Mouse (Mus musculus): ENCODE measurements around the gene Ankle2. TPM values are rescaled to one million over a fixed set of nuclear protein-coding genes. Genes with fewer than 3 reads are reported as not detected.
A peak's percentile ranks its signal among the peaks of the same experiment; 100 is the strongest.

The Ankle2 gene
- 22.8 and 23.5 TPM in 2 replicates for polyA plus RNA-seq (2012; rRNA removed)

DNA sequence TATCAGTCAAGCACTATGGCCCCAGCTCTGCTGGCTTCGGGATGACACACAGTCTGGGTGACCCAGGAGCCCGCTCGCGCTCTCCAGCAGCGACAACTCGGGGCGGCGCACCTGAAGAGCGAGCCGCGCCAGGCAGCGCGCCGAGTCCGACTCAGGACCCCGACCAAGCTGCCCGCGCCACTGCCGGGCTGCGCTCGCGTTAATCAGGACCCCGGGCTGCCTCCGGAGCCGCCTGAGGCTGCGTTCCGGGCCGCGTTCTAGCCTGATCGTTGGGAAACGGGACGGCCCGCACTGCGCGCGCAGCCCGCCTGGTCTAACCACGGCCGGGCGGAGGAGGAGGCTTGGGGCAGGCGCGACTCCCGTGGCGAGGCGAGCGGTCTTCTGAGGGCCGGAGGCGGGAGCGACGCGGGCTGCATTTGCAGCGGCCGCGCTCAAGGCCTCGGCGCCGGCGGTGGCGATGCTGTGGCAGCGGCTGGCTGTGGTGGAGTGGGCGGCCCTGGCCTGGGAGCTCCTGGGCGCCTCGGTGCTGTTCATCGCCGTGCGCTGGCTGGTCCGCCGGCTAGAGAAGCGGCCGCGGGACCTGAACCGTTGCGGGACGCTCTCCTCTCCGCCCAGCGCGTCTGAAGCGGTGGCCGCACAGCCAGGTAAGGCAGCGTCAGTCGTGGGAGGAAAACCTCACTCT is at the start of gene Ankle2:
Gene Ankle2 (plus strand): TSS at position 225 of the 682 bp plus-strand sequence.
- TF ChIP-seq CTCF (IDR thresholded peaks at IDR 0.05; ENCODE audit: borderline replicate concordance, insufficient read depth, low read depth, low read length) (no peak), POLR2A (IDR thresholded peaks at IDR 0.05; ENCODE audit: borderline replicate concordance, insufficient read depth, low read length) (peak; percentile 89)
- WGBS = under 1% methylated on average over 81 of the region's 81 CpGs
- DNase-seq = peak; percentile 91 to 95
- Histone ChIP-seq H3K4me1 (ENCODE audit: control insufficient read depth, insufficient read depth, low read length) (peaks cover 10% of the 10 kb centered on the region), H3K4me3 (replicated peaks; ENCODE audit: insufficient read depth, low read depth, low read length) (peak within 1 kb of the TSS; percentile 93), H3K27me3 (ENCODE audit: control insufficient read depth, insufficient read depth, low read length) (no peaks in the 10 kb centered on the region), H3K27ac (ENCODE audit: insufficient read depth, low read length) (peak within 1 kb of the TSS; percentile 96)

DNA sequence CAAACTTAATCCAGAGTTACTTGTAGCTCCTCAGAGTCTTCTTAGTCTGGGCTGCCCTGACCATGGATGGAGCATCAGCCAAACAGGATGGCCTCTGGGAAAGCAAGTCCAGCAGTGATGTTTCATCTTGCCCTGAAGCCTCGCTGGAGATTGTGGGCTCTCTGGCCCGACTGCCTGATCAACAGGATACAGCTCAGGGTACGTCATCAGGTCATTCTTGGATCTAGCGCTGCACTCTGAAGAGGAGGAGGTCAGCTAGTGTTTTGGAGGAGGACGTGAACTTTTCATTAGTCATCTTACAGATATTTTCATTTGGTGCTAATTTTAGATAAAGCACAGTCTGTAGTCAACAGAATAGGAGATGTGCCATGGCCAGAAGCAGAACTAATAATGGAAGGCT is 49.1 kb upstream of the Ankle2 start:
- H3K4me1 ChIP-seq (ENCODE audit: control insufficient read depth, insufficient read depth, low read length) = no peaks in the 10 kb centered on the region; the same call in 1 of the 2 replicates
- H3K4me3 ChIP-seq (replicated peaks; ENCODE audit: insufficient read depth, low read depth, low read length) = no peak overlapping the region
- no peak for DNase-seq
- no peak for TF ChIP-seq POLR2A (IDR thresholded peaks at IDR 0.05; ENCODE audit: borderline replicate concordance, insufficient read depth, low read length)
- TF ChIP-seq CTCF (IDR thresholded peaks at IDR 0.05; ENCODE audit: borderline replicate concordance, insufficient read depth, low read depth, low read length) = no peak
- WGBS = 86% methylated on average over 5 of the region's 5 CpGs
- H3K27ac ChIP-seq (ENCODE audit: insufficient read depth, low read length) = no peak overlapping the region
- H3K27me3 ChIP-seq (ENCODE audit: control insufficient read depth, insufficient read depth, low read length) = no peaks in the 10 kb centered on the region

GRCm38 (mm10) chr5:110203164-110203895 is 27.5 kb upstream of the Ankle2 start:
- DNase-seq = peak in 1 of 2 experiments; percentile 24

GRCm38 (mm10) chr5:110204777-110205176 is 26.0 kb upstream of the Ankle2 start:
- Histone ChIP-seq H3K27me3 (ENCODE audit: control insufficient read depth, insufficient read depth, low read length) (no peaks in the 10 kb centered on the region), H3K27ac (ENCODE audit: insufficient read depth, low read length) (no peak overlapping the region), H3K4me3 (replicated peaks; ENCODE audit: insufficient read depth, low read depth, low read length) (no peak overlapping the region), H3K4me1 (ENCODE audit: control insufficient read depth, insufficient read depth, low read length) (no peaks in the 10 kb centered on the region)
- WGBS = 73% methylated on average over 6 of the region's 6 CpGs
- DNase-seq = no peak
- TF ChIP-seq CTCF (IDR thresholded peaks at IDR 0.05; ENCODE audit: borderline replicate concordance, insufficient read depth, low read depth, low read length) (peak; percentile 63), POLR2A (IDR thresholded peaks at IDR 0.05; ENCODE audit: borderline replicate concordance, insufficient read depth, low read length) (no peak)

More at GRCm38 (mm10) chr5:110203164-110203895, 27.5 kb upstream of the Ankle2 start:
- H3K4me1 ChIP-seq (ENCODE audit: control insufficient read depth, insufficient read depth, low read length) = no peaks in the 10 kb centered on the region
- no peak overlapping the region for H3K4me3 ChIP-seq (replicated peaks; ENCODE audit: insufficient read depth, low read depth, low read length)
- 79% methylated on average over 10 of the region's 10 CpGs for WGBS
- TF ChIP-seq CTCF (IDR thresholded peaks at IDR 0.05; ENCODE audit: borderline replicate concordance, insufficient read depth, low read depth, low read length) (peak; percentile 41; the same call in 1 of the 2 replicates), POLR2A (IDR thresholded peaks at IDR 0.05; ENCODE audit: borderline replicate concordance, insufficient read depth, low read length) (no peak)
- H3K27me3 ChIP-seq (ENCODE audit: control insufficient read depth, insufficient read depth, low read length) = no peaks in the 10 kb centered on the region
- no peak overlapping the region for H3K27ac ChIP-seq (ENCODE audit: insufficient read depth, low read length)

GRCm38 (mm10) chr5:110211312-110211711 is 19.5 kb upstream of the Ankle2 start:
- no peak overlapping the region for H3K27ac ChIP-seq (ENCODE audit: insufficient read depth, low read length)
- DNase-seq = no peak
- H3K4me3 ChIP-seq (replicated peaks; ENCODE audit: insufficient read depth, low read depth, low read length) = no peak overlapping the region
- WGBS = 79% methylated on average over 2 of the region's 2 CpGs
- TF ChIP-seq CTCF (IDR thresholded peaks at IDR 0.05; ENCODE audit: borderline replicate concordance, insufficient read depth, low read depth, low read length) = no peak
- TF ChIP-seq POLR2A (IDR thresholded peaks at IDR 0.05; ENCODE audit: borderline replicate concordance, insufficient read depth, low read length) = no peak
- H3K4me1 ChIP-seq (ENCODE audit: control insufficient read depth, insufficient read depth, low read length) = no peaks in the 10 kb centered on the region
- H3K27me3 ChIP-seq (ENCODE audit: control insufficient read depth, insufficient read depth, low read length) = no peaks in the 10 kb centered on the region

- WGBS = 96% methylated on average over 3 of the region's 3 CpGs
- no peak for DNase-seq
- H3K4me1 ChIP-seq (ENCODE audit: control insufficient read depth, insufficient read depth, low read length) = no peaks in the 10 kb centered on the region; the same call in 1 of the 2 replicates
- H3K27ac ChIP-seq (ENCODE audit: insufficient read depth, low read length) = no peak overlapping the region
- TF ChIP-seq POLR2A (IDR thresholded peaks at IDR 0.05; ENCODE audit: borderline replicate concordance, insufficient read depth, low read length) = no peak
- no peak for TF ChIP-seq CTCF (IDR thresholded peaks at IDR 0.05; ENCODE audit: borderline replicate concordance, insufficient read depth, low read depth, low read length)
- no peak overlapping the region for H3K4me3 ChIP-seq (replicated peaks; ENCODE audit: insufficient read depth, low read depth, low read length)
- no peaks in the 10 kb centered on the region for H3K27me3 ChIP-seq (ENCODE audit: control insufficient read depth, insufficient read depth, low read length)
Observed at GRCm38 (mm10) chr5:110216780-110217179, 14.0 kb upstream of the Ankle2 start.

- Histone ChIP-seq H3K4me1 (ENCODE audit: control insufficient read depth, insufficient read depth, low read length) (peaks cover 6% of the 10 kb centered on the region; the same call in 1 of the 2 replicates), H3K27me3 (ENCODE audit: control insufficient read depth, insufficient read depth, low read length) (no peaks in the 10 kb centered on the region), H3K27ac (ENCODE audit: insufficient read depth, low read length) (no peak overlapping the region), H3K4me3 (replicated peaks; ENCODE audit: insufficient read depth, low read depth, low read length) (no peak overlapping the region)
- DNase-seq = no peak
- WGBS = 95% methylated on average over 4 of the region's 4 CpGs
- TF ChIP-seq CTCF (IDR thresholded peaks at IDR 0.05; ENCODE audit: borderline replicate concordance, insufficient read depth, low read depth, low read length) (no peak), POLR2A (IDR thresholded peaks at IDR 0.05; ENCODE audit: borderline replicate concordance, insufficient read depth, low read length) (no peak)
Observed at GRCm38 (mm10) chr5:110220331-110220730, 10.5 kb upstream of the Ankle2 start.

Measured in cerebellum, adult 2 months (tissue).